Mouse (Mus musculus): ENCODE results near the gene Dpm3. TPM values are rescaled to one million over a fixed set of nuclear protein-coding genes. Genes with fewer than 3 reads are reported as not detected.

Gene Dpm3
- total RNA-seq, 2 experiments from 2014 or later: 47.0 to 51.7 TPM

- no peak for DNase-seq (ENCODE audit: low spot score in 2 of 2)
- intact Hi-C loops (cut with DNase I): no loop called here
These were observed 25.1 kb downstream of the Dpm3 start for GRCm38 (mm10) chr3:89284261-89284660.

GRCm38 (mm10) chr3:89285526-89285925 is 26.4 kb downstream of the Dpm3 start:
- intact Hi-C loops (cut with DNase I): no loop called here
- DNase-seq (ENCODE audit: low spot score in 2 of 2): no peak

GRCm38 (mm10) chr3:89287286-89287685 is 28.1 kb downstream of the Dpm3 start:
- no peak for DNase-seq (ENCODE audit: low spot score in 2 of 2)
- intact Hi-C loops (cut with DNase I): no loop called here

GRCm38 (mm10) chr3:89288503-89288928 is 29.4 kb downstream of the Dpm3 start:
- peak in 1 of 2 experiments; percentile 15 for DNase-seq (ENCODE audit: low spot score in 2 of 2)
- intact Hi-C loops (cut with DNase I): no loop called here

GRCm38 (mm10) chr3:89291874-89292273 is 32.7 kb downstream of the Dpm3 start:
- DNase-seq (ENCODE audit: low spot score in 2 of 2): no peak
- intact Hi-C loops (cut with DNase I): no loop called here

GRCm38 (mm10) chr3:89292303-89292702 is 33.1 kb downstream of the Dpm3 start:
- no peak for DNase-seq (ENCODE audit: low spot score in 2 of 2)
- intact Hi-C loops (cut with DNase I): no loop called here

- intact Hi-C loops (cut with DNase I): no loop called here
- no peak for DNase-seq (ENCODE audit: low spot score in 2 of 2)
These were observed 34.2 kb downstream of the Dpm3 start for GRCm38 (mm10) chr3:89293247-89293918.

- intact Hi-C loops (cut with DNase I): no loop called here
- no peak for DNase-seq (ENCODE audit: low spot score in 2 of 2)
These were observed 35.0 kb downstream of the Dpm3 start for GRCm38 (mm10) chr3:89294195-89294594.

GRCm38 (mm10) chr3:89295685-89296230 is 36.6 kb downstream of the Dpm3 start:
- peak in 1 of 2 experiments; percentile 10 for DNase-seq (ENCODE audit: low spot score in 2 of 2)
- intact Hi-C loops (cut with DNase I): no loop called here

GRCm38 (mm10) chr3:89296761-89297396 is 37.7 kb downstream of the Dpm3 start:
- intact Hi-C loops (cut with DNase I): no loop called here

GRCm38 (mm10) chr3:89298908-89299307 is 39.8 kb downstream of the Dpm3 start:
- intact Hi-C loops (cut with DNase I): no loop called here
- DNase-seq (ENCODE audit: low spot score in 2 of 2): no peak

More at GRCm38 (mm10) chr3:89296761-89297396, 37.7 kb downstream of the Dpm3 start:
- DNase-seq (ENCODE audit: low spot score in 2 of 2): peak in 1 of 2 experiments; percentile 8

GRCm38 (mm10) chr3:89299499-89299898 is 40.3 kb downstream of the Dpm3 start:
- intact Hi-C loops (cut with DNase I): no loop called here
- DNase-seq (ENCODE audit: low spot score in 2 of 2): peak; percentile 33 to 39

GRCm38 (mm10) chr3:89300071-89300470 is 40.9 kb downstream of the Dpm3 start:
- intact Hi-C loops (cut with DNase I): no loop called here

GRCm38 (mm10) chr3:89300514-89300913 is 41.4 kb downstream of the Dpm3 start:
- DNase-seq (ENCODE audit: low spot score in 2 of 2): no peak
- intact Hi-C loops (cut with DNase I): no loop called here

More at GRCm38 (mm10) chr3:89300071-89300470, 40.9 kb downstream of the Dpm3 start:
- no peak for DNase-seq (ENCODE audit: low spot score in 2 of 2)

- intact Hi-C loops (cut with DNase I): no loop called here
- no peak for DNase-seq (ENCODE audit: low spot score in 2 of 2)
These were observed 45.3 kb downstream of the Dpm3 start for GRCm38 (mm10) chr3:89304440-89304839.

- no peak for DNase-seq (ENCODE audit: low spot score in 2 of 2)
- intact Hi-C loops (cut with DNase I): no loop called here
These were observed 45.9 kb downstream of the Dpm3 start for GRCm38 (mm10) chr3:89305105-89305504.

GRCm38 (mm10) chr3:89305551-89306325 is 46.6 kb downstream of the Dpm3 start:
- intact Hi-C loops (cut with DNase I): no loop called here
- DNase-seq (ENCODE audit: low spot score in 2 of 2): no peak

- intact Hi-C loops (cut with DNase I): loop anchor here (2.0 kb wide), 1 partner anchor 57 kb away; no protein-coding TSS in a partner anchor
- no peak for DNase-seq (ENCODE audit: low spot score in 2 of 2)
These were observed 48.9 kb downstream of the Dpm3 start for GRCm38 (mm10) chr3:89308089-89308488.

- intact Hi-C loops (cut with DNase I): loop anchor here (10.0 kb wide), 2 partner anchors 170 to 460 kb away; partner anchors contain the start of gene Ube2q1
- no peak for DNase-seq (ENCODE audit: low spot score in 2 of 2)
These were observed 55.2 kb downstream of the Dpm3 start for GRCm38 (mm10) chr3:89314340-89314739.

- DNase-seq (ENCODE audit: low spot score in 2 of 2): no peak
- intact Hi-C loops (cut with DNase I): loop anchor here (5.0 to 10.0 kb wide), 4 partner anchors 38 to 543 kb away; partner anchors contain the start of gene Ube2q1
These were observed 55.6 kb downstream of the Dpm3 start for GRCm38 (mm10) chr3:89314791-89315190.
